Mouse (Mus musculus): Measurements from ENCODE around the gene Uggt2. TPM values are rescaled to one million over a fixed set of nuclear protein-coding genes. Genes with fewer than 3 reads are reported as not detected.

Uggt2 gene
- polyA plus RNA-seq, 2 experiments, result 14.9 to 36.0 TPM

- DNase-seq (ENCODE audit: low spot score), result no peak
These were observed 9.6 kb upstream of the Uggt2 start for GRCm38 (mm10) chr14:119108776-119109301.

DNA sequence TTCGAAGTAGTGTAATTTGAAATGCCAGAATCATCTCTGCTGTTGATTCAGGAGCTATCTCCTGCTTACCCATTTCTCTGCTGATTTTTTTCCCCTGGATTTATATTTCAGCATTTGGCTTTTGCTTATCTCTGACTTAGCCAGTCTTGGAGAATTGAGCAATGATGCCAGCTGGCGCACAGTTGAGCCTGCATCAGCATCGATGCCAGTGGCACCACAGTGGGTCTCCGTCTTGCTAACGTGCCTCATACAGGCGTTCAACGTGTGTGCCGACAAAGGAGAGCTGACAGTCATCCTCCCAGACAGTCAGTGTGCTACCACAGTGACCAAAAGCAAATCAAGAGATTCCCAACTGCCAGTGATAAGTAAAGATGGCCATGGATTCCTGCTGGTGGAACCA is 8.4 kb upstream of the Uggt2 start:
- TF ChIP-seq POLR2A (IDR thresholded peaks at IDR 0.05; ENCODE audit: borderline replicate concordance, extremely low read depth, insufficient read depth, insufficient read length), result no peak
- Histone ChIP-seq H3K9ac (ENCODE audit: low read depth, low read length, severe bottlenecking) (no peak overlapping the region), H3K27me3 (ENCODE audit: control insufficient read depth, insufficient read depth, low read length) (no peaks in the 10 kb centered on the region), H3K4me2 (replicated peaks; ENCODE audit: low read depth, low read length, severe bottlenecking) (no peak overlapping the region), H3K9me3 (ENCODE audit: control insufficient read depth, low read length) (no peaks in the 10 kb centered on the region), H3K36me3 (ENCODE audit: control insufficient read depth, insufficient read depth, low read length) (no peaks in the 10 kb centered on the region), H3K27ac (replicated peaks; ENCODE audit: low read depth, low read length) (no peak overlapping the region), H3K4me1 (ENCODE audit: control insufficient read depth, insufficient read depth, low read length) (no peaks in the 10 kb centered on the region), H3K4me3 (replicated peaks; ENCODE audit: low read length) (no peak overlapping the region)
- WGBS, result 94% methylated on average over 8 of the region's 8 CpGs
- DNase-seq (ENCODE audit: low spot score) (no peak), ATAC-seq (ENCODE audit: low FRiP score, low read depth) (no peak)

More at GRCm38 (mm10) chr14:119108776-119109301, 9.6 kb upstream of the Uggt2 start:
- Histone ChIP-seq H3K9ac (ENCODE audit: low read depth, low read length, severe bottlenecking) (no peak overlapping the region), H3K4me1 (ENCODE audit: control insufficient read depth, insufficient read depth, low read length) (no peaks in the 10 kb centered on the region), H3K4me3 (replicated peaks; ENCODE audit: low read length) (no peak overlapping the region), H3K4me2 (replicated peaks; ENCODE audit: low read depth, low read length, severe bottlenecking) (no peak overlapping the region), H3K9me3 (ENCODE audit: control insufficient read depth, low read length) (no peaks in the 10 kb centered on the region), H3K27me3 (ENCODE audit: control insufficient read depth, insufficient read depth, low read length) (no peaks in the 10 kb centered on the region), H3K36me3 (ENCODE audit: control insufficient read depth, insufficient read depth, low read length) (no peaks in the 10 kb centered on the region), H3K27ac (replicated peaks; ENCODE audit: low read depth, low read length) (no peak overlapping the region)
- WGBS, result 67% methylated on average over 7 of the region's 7 CpGs
- ATAC-seq (ENCODE audit: low FRiP score, low read depth), result no peak
- no peak for TF ChIP-seq POLR2A (IDR thresholded peaks at IDR 0.05; ENCODE audit: borderline replicate concordance, extremely low read depth, insufficient read depth, insufficient read length)

DNA sequence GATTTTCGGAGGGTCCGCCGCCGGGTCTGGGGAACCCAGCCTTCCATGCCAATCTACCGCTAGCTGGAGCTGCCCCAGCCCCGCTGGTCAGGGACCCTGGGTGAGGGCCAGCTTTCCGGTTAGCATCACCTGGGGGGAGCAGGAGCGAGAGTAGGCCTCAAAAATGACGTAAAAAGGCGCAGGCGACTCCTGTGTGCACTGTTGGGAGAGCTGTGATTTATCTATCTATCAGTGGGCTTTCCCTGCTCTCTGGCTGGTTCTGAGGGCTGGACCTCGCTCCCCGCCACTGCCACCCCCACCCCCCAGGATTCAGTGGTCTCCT is 301 bp upstream of the Uggt2 start:
- Histone ChIP-seq H3K9ac (ENCODE audit: low read depth, low read length, severe bottlenecking) (peak overlapping the region; percentile 95), H3K4me3 (replicated peaks; ENCODE audit: low read length) (peak overlapping the region; percentile 77), H3K27ac (replicated peaks; ENCODE audit: low read depth, low read length) (peak overlapping the region; percentile 84), H3K9me3 (ENCODE audit: control insufficient read depth, low read length) (no peaks in the 10 kb centered on the region), H3K27me3 (ENCODE audit: control insufficient read depth, insufficient read depth, low read length) (no peaks in the 10 kb centered on the region), H3K4me2 (replicated peaks; ENCODE audit: low read depth, low read length, severe bottlenecking) (peak overlapping the region; percentile 68), H3K4me1 (ENCODE audit: control insufficient read depth, insufficient read depth, low read length) (peaks cover 5% of the 10 kb centered on the region), H3K36me3 (ENCODE audit: control insufficient read depth, insufficient read depth, low read length) (no peaks in the 10 kb centered on the region)
- TF ChIP-seq POLR2A (IDR thresholded peaks at IDR 0.05; ENCODE audit: borderline replicate concordance, extremely low read depth, insufficient read depth, insufficient read length), result no peak
- under 1% methylated on average over 13 of the region's 13 CpGs for WGBS
- ATAC-seq (ENCODE audit: low FRiP score, low read depth) (peak; percentile 73), DNase-seq (ENCODE audit: low spot score) (no peak)

- no peak for TF ChIP-seq POLR2A (IDR thresholded peaks at IDR 0.05; ENCODE audit: borderline replicate concordance, extremely low read depth, insufficient read depth, insufficient read length)
- ATAC-seq (ENCODE audit: low FRiP score, low read depth) (no peak), DNase-seq (ENCODE audit: low spot score) (no peak)
These were observed 37.4 kb downstream of the Uggt2 start for GRCm38 (mm10) chr14:119061811-119062210.

DNA sequence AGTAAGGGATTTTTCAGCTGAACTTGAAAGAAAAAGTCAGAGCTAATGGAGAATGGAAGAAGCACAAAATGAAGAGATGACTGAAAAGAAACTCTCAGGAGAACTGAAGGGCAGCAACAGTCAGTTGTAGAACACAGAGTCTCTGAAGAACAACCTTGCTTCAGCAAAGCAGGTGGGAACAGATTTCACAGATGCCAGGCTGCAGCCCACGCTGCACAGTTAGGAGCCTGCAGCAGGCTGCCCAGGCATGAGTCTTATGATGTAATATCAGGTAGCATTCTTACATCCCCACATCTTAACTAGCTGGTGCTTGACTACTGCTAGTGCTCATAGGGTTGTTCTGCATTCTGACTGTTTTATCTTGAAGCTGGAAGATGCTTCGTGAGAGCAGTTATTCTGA is 38.5 kb downstream of the Uggt2 start:
- Histone ChIP-seq H3K9me3 (ENCODE audit: control insufficient read depth, low read length) (no peaks in the 10 kb centered on the region), H3K4me3 (replicated peaks; ENCODE audit: low read length) (no peak overlapping the region), H3K4me1 (ENCODE audit: control insufficient read depth, insufficient read depth, low read length) (no peaks in the 10 kb centered on the region), H3K9ac (ENCODE audit: low read depth, low read length, severe bottlenecking) (no peak overlapping the region), H3K27ac (replicated peaks; ENCODE audit: low read depth, low read length) (no peak overlapping the region), H3K36me3 (ENCODE audit: control insufficient read depth, insufficient read depth, low read length) (peaks cover 35% of the 10 kb centered on the region), H3K27me3 (ENCODE audit: control insufficient read depth, insufficient read depth, low read length) (no peaks in the 10 kb centered on the region), H3K4me2 (replicated peaks; ENCODE audit: low read depth, low read length, severe bottlenecking) (no peak overlapping the region)
- ATAC-seq (ENCODE audit: low FRiP score, low read depth) (no peak), DNase-seq (ENCODE audit: low spot score) (no peak)
- 93% methylated on average over 2 of the region's 2 CpGs for WGBS
- TF ChIP-seq POLR2A (IDR thresholded peaks at IDR 0.05; ENCODE audit: borderline replicate concordance, extremely low read depth, insufficient read depth, insufficient read length), result no peak

More at GRCm38 (mm10) chr14:119061811-119062210, 37.4 kb downstream of the Uggt2 start:
- Histone ChIP-seq H3K27me3 (ENCODE audit: control insufficient read depth, insufficient read depth, low read length) (no peaks in the 10 kb centered on the region), H3K9ac (ENCODE audit: low read depth, low read length, severe bottlenecking) (no peak overlapping the region), H3K4me1 (ENCODE audit: control insufficient read depth, insufficient read depth, low read length) (no peaks in the 10 kb centered on the region), H3K27ac (replicated peaks; ENCODE audit: low read depth, low read length) (no peak overlapping the region), H3K4me3 (replicated peaks; ENCODE audit: low read length) (no peak overlapping the region), H3K36me3 (ENCODE audit: control insufficient read depth, insufficient read depth, low read length) (peaks cover 27% of the 10 kb centered on the region), H3K9me3 (ENCODE audit: control insufficient read depth, low read length) (no peaks in the 10 kb centered on the region), H3K4me2 (replicated peaks; ENCODE audit: low read depth, low read length, severe bottlenecking) (no peak overlapping the region)
- WGBS, result 87% methylated on average over 1 of the region's 1 CpGs

- no peak for ATAC-seq (ENCODE audit: low FRiP score, low read depth)
These were observed 42.2 kb downstream of the Uggt2 start for GRCm38 (mm10) chr14:119057014-119057413.

More at GRCm38 (mm10) chr14:119057014-119057413, 42.2 kb downstream of the Uggt2 start:
- no peak for TF ChIP-seq POLR2A (IDR thresholded peaks at IDR 0.05; ENCODE audit: borderline replicate concordance, extremely low read depth, insufficient read depth, insufficient read length)
- Histone ChIP-seq H3K4me1 (ENCODE audit: control insufficient read depth, insufficient read depth, low read length) (no peaks in the 10 kb centered on the region), H3K27ac (replicated peaks; ENCODE audit: low read depth, low read length) (no peak overlapping the region), H3K9me3 (ENCODE audit: control insufficient read depth, low read length) (no peaks in the 10 kb centered on the region), H3K9ac (ENCODE audit: low read depth, low read length, severe bottlenecking) (no peak overlapping the region), H3K27me3 (ENCODE audit: control insufficient read depth, insufficient read depth, low read length) (no peaks in the 10 kb centered on the region), H3K4me3 (replicated peaks; ENCODE audit: low read length) (no peak overlapping the region), H3K36me3 (ENCODE audit: control insufficient read depth, insufficient read depth, low read length) (peaks cover 67% of the 10 kb centered on the region), H3K4me2 (replicated peaks; ENCODE audit: low read depth, low read length, severe bottlenecking) (no peak overlapping the region)
- 92% methylated on average over 4 of the region's 4 CpGs for WGBS
- DNase-seq (ENCODE audit: low spot score), result no peak
